Comparison of ENCODE assay signal across 8 mouse cellular contexts in genomic region chr4:89523423-89524259, GRCm38 (mm10).
DNase-seq lines count a peak whose midpoint lies in the region; ATAC-seq and TF ChIP-seq lines count a peak whose summit lies in the region.

No protein-coding gene starts in this region.

- H3K4me3 ChIP-seq in gastrocnemius, adult 2 months, result peak overlapping the region; percentile 76; the same call in 1 of the 2 replicates
- 0 out of 2 replicates have a peak overlapping the region, but pooled peaks have one; percentile 60 for H3K4me3 ChIP-seq in brown adipose tissue, adult 24 weeks (ENCODE audit: insufficient read depth, low read depth, low read length)
- H3K4me3 ChIP-seq in intestine, embryonic 14.5 days (ENCODE audit: low read depth, low read length), result peak overlapping the region; percentile 47; the same call in 1 of the 2 replicates
- H3K4me3 ChIP-seq in midbrain, embryonic 13.5 days (replicated peaks), result peak overlapping the region; percentile 47

- H3K4me2 ChIP-seq in intestine, embryonic 14.5 days (ENCODE audit: low read length), result peak overlapping the region; percentile 80
- H3K4me2 ChIP-seq in midbrain, embryonic 13.5 days (replicated peaks), result peak overlapping the region; percentile 69

- no peaks in the 10 kb centered on the region for H3K36me3 ChIP-seq in intestine, embryonic 14.5 days (ENCODE audit: control insufficient read depth, insufficient read depth, low read length)
- H3K36me3 ChIP-seq in midbrain, embryonic 13.5 days, result no peaks in the 10 kb centered on the region

- no peak for DNase-seq in gastrocnemius, adult 2 months
- DNase-seq in gastrocnemius, postnatal 14 days, result no peak
- DNase-seq in intestine, embryonic 14.5 days (ENCODE audit: low spot score), result no peak
- no peak for DNase-seq in retina, postnatal 1 day
- no peak for DNase-seq in layer of hippocampus, postnatal 10 days (ENCODE audit: low spot score in 2 of 2)

- 9% methylated on average over 10 of the region's 10 CpGs for WGBS in intestine, embryonic 14.5 days
- 16% methylated on average over 10 of the region's 10 CpGs for WGBS in midbrain, embryonic 13.5 days

- TF ChIP-seq CTCF in gastrocnemius, adult 2 months (IDR thresholded peaks at IDR 0.05), result no peak

- peaks cover 37% of the 10 kb centered on the region for H3K27me3 ChIP-seq in intestine, embryonic 14.5 days (replicated peaks; ENCODE audit: control insufficient read depth, insufficient read depth, low read length)
- peaks cover 42% of the 10 kb centered on the region for H3K27me3 ChIP-seq in midbrain, embryonic 13.5 days

- H3K4me1 ChIP-seq in brown adipose tissue, adult 24 weeks (ENCODE audit: control insufficient read depth, insufficient read depth, insufficient read length, low read length), result no peaks in the 10 kb centered on the region
- 0 out of 2 replicates have a peak, but pooled peaks cover 4% of the 10 kb centered on the region for H3K4me1 ChIP-seq in intestine, embryonic 14.5 days (replicated peaks; ENCODE audit: control insufficient read depth, insufficient read depth, low read length)
- no peaks in the 10 kb centered on the region; the same call in 1 of the 2 replicates for H3K4me1 ChIP-seq in midbrain, embryonic 13.5 days (replicated peaks)

- peak; percentile 54; the same call in 1 of the 2 replicates for ATAC-seq in intestine, embryonic 14.5 days (replicated peaks; ENCODE audit: low FRiP score, low TSS enrichment, low read depth)
- ATAC-seq in midbrain, embryonic 13.5 days, result peak; percentile 22; the same call in 1 of the 2 replicates
- ATAC-seq in CD4-positive, CD25-positive, alpha-beta regulatory T cell, adult 4 months, result no peak

- no peak overlapping the region for H3K27ac ChIP-seq in gastrocnemius, adult 2 months
- H3K27ac ChIP-seq in brown adipose tissue, adult 24 weeks (replicated peaks; ENCODE audit: low read depth, low read length), result no peak overlapping the region
- no peak overlapping the region for H3K27ac ChIP-seq in intestine, embryonic 14.5 days (ENCODE audit: low read depth)
- H3K27ac ChIP-seq in midbrain, embryonic 13.5 days, result no peak overlapping the region

- no peak overlapping the region for H3K9ac ChIP-seq in intestine, embryonic 14.5 days (ENCODE audit: low read length)
- H3K9ac ChIP-seq in midbrain, embryonic 13.5 days (replicated peaks), result no peak overlapping the region

- no peaks in the 10 kb centered on the region for H3K9me3 ChIP-seq in intestine, embryonic 14.5 days (ENCODE audit: control insufficient read depth, low read length)
- H3K9me3 ChIP-seq in midbrain, embryonic 13.5 days, result no peaks in the 10 kb centered on the region

- intact Hi-C loops in gastrocnemius, adult 2 months (cut with DNase I), result loop anchor here (1.0 kb wide), 1 partner anchor 378 kb away; no protein-coding TSS in a partner anchor
- intact Hi-C loops in gastrocnemius, postnatal 14 days (cut with DNase I; ENCODE audit: low total_unique reads), result no loop called here
